In the genomic region with DNA sequence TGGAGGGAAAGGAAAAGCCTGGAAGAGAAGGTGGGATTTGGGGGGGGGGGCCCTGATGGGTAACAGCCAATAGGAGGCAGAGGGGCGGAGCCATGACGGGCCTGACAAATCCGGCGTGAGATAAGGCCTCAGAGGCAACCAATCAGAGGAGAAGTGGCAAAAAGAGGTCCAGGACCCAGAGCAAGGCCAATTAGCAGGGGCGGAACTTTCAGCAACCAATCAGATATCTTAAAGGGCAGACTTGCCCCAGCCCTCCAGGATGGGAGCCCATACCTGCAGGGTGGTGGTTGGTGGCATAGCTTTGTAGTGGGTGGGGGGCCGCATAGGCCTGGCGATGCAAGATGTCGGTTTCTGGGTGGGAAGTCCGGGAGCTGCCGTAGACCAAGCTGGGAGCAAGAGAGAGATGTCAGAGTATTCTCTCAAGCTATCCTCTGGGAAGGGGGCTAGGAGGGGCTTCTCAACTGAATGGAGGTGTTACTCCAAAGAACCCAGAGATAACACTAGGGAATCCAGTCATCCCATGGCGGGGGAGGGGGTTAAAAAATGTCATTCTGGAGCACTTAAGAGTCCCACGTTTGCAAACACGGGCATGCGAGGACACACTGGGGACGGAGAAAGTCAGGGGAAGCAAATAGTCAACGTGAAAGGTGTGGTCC, we compare ENCODE assay signal across 8 mouse cellular contexts. TPM values are rescaled to one million over a fixed set of nuclear protein-coding genes. Genes with fewer than 3 reads are reported as not detected.
DNase-seq lines count a peak whose midpoint lies in the region; ATAC-seq and TF ChIP-seq lines count a peak whose summit lies in the region.

No protein-coding gene starts in this region.

- WGBS in forebrain, embryonic 13.5 days: 1% methylated on average over 16 of the region's 16 CpGs
- WGBS in heart, embryonic 16.5 days: 9% methylated on average over 16 of the region's 16 CpGs
- 21% methylated on average over 16 of the region's 16 CpGs for WGBS in liver, embryonic 16.5 days (ENCODE audit: insufficient replicate concordance)
- 6% methylated on average over 16 of the region's 16 CpGs for WGBS in olfactory bulb, adult 2 months

- H3K4me2 ChIP-seq in forebrain, embryonic 13.5 days: peak overlapping the region; percentile 97
- peak overlapping the region; percentile 98 for H3K4me2 ChIP-seq in heart, embryonic 16.5 days (ENCODE audit: low read depth, low read length)
- H3K4me2 ChIP-seq in liver, embryonic 16.5 days (ENCODE audit: low read depth, low read length): peak overlapping the region; percentile 99

- peak overlapping the region; percentile 93 for H3K4me3 ChIP-seq in forebrain, embryonic 13.5 days
- H3K4me3 ChIP-seq in heart, embryonic 16.5 days (ENCODE audit: low read length): peak overlapping the region; percentile 96
- H3K4me3 ChIP-seq in liver, embryonic 16.5 days (ENCODE audit: low read depth, low read length): peak overlapping the region; percentile 78
- H3K4me3 ChIP-seq in olfactory bulb, adult 2 months (ENCODE audit: insufficient read depth, low read depth, low read length): peak overlapping the region; percentile 95

- ATAC-seq in forebrain, embryonic 13.5 days: peak; percentile 57
- ATAC-seq in heart, embryonic 16.5 days (replicated peaks; ENCODE audit: extremely low read depth, insufficient read depth, low FRiP score): no peak; the same call in 1 of the 2 replicates
- ATAC-seq in liver, embryonic 16.5 days (ENCODE audit: low read depth): no peak

- peak; percentile 92 for DNase-seq in MEL-GATA-1-ER (ENCODE audit: extremely low read depth, low read depth)
- peak; percentile 60 for DNase-seq in c-Kit-positive CD71-negative TER-119-negative erythroid progenitor cells, embryonic 14.5 days (ENCODE audit: low read depth)
- peak; percentile 79 to 88 for DNase-seq in kidney, postnatal 25 days
- peak; percentile 83 for DNase-seq in yolk sac, embryonic 10.5 days (ENCODE audit: low spot score)

- H3K4me1 ChIP-seq in forebrain, embryonic 13.5 days: peaks cover 31% of the 10 kb centered on the region
- H3K4me1 ChIP-seq in heart, embryonic 16.5 days (ENCODE audit: control insufficient read depth, insufficient read depth, low read length): peaks cover 17% of the 10 kb centered on the region
- H3K4me1 ChIP-seq in liver, embryonic 16.5 days (ENCODE audit: control insufficient read depth, low read depth, low read length): peaks cover 35% of the 10 kb centered on the region
- peaks cover 33% of the 10 kb centered on the region for H3K4me1 ChIP-seq in olfactory bulb, adult 2 months (ENCODE audit: control insufficient read depth, insufficient read depth, low read length)

- TF ChIP-seq CTCF in olfactory bulb, adult 2 months (IDR thresholded peaks at IDR 0.05; ENCODE audit: insufficient read depth, low read depth, low read length): no peak

- H3K9ac ChIP-seq in forebrain, embryonic 13.5 days: peak overlapping the region; percentile 93
- H3K9ac ChIP-seq in heart, embryonic 16.5 days (ENCODE audit: low read length): peak overlapping the region; percentile 97
- H3K9ac ChIP-seq in liver, embryonic 16.5 days (ENCODE audit: low read depth, low read length): no peak overlapping the region

- no peaks in the 10 kb centered on the region for H3K9me3 ChIP-seq in forebrain, embryonic 13.5 days (replicated peaks)
- no peaks in the 10 kb centered on the region for H3K9me3 ChIP-seq in heart, embryonic 16.5 days (replicated peaks; ENCODE audit: control insufficient read depth, low read length)
- H3K9me3 ChIP-seq in liver, embryonic 16.5 days (replicated peaks; ENCODE audit: control insufficient read depth, low read length): no peaks in the 10 kb centered on the region

- H3K36me3 ChIP-seq in forebrain, embryonic 13.5 days (ENCODE audit: poor library complexity, severe bottlenecking): peaks cover 43% of the 10 kb centered on the region
- H3K36me3 ChIP-seq in heart, embryonic 16.5 days (ENCODE audit: control insufficient read depth, insufficient read depth): peaks cover 41% of the 10 kb centered on the region
- H3K36me3 ChIP-seq in liver, embryonic 16.5 days (ENCODE audit: control insufficient read depth, insufficient read depth): peaks cover 8% of the 10 kb centered on the region

- peak overlapping the region; percentile 100 for H3K27ac ChIP-seq in forebrain, embryonic 13.5 days
- H3K27ac ChIP-seq in heart, embryonic 16.5 days (ENCODE audit: low read length): peak overlapping the region; percentile 98
- peak overlapping the region; percentile 3; the same call in 1 of the 2 replicates for H3K27ac ChIP-seq in liver, embryonic 16.5 days (ENCODE audit: low read length)
- H3K27ac ChIP-seq in olfactory bulb, adult 2 months (ENCODE audit: insufficient read depth, low read depth, low read length): no peak overlapping the region; the same call in 1 of the 2 replicates

- no peak for TF ChIP-seq POLR2A in olfactory bulb, adult 2 months (IDR thresholded peaks at IDR 0.05; ENCODE audit: insufficient read depth, low read depth, low read length)

- no peaks in the 10 kb centered on the region for H3K27me3 ChIP-seq in forebrain, embryonic 13.5 days
- no peaks in the 10 kb centered on the region for H3K27me3 ChIP-seq in heart, embryonic 16.5 days (ENCODE audit: control insufficient read depth, insufficient read depth, low read length)
- no peaks in the 10 kb centered on the region for H3K27me3 ChIP-seq in liver, embryonic 16.5 days (ENCODE audit: control insufficient read depth, insufficient read depth, low read depth, low read length)

RNA-seq across cellular contexts. Expression of gene Prr12, which starts 1.6 kb away (rescaled TPM):
- polyA plus RNA-seq in forebrain, embryonic 13.5 days (2015; fragmentation: Nextera tagmentation; extraction: Ambion mirVana): 14.9 and 17.2 TPM in 2 replicates
- polyA plus RNA-seq in heart, embryonic 16.5 days (2015; fragmentation: Nextera tagmentation; extraction: Ambion mirVana): 5.6 and 7.3 TPM in 2 replicates
- 1.9 and 2.0 TPM in 2 replicates for polyA plus RNA-seq in liver, embryonic 16.5 days (2015; fragmentation: Nextera tagmentation; extraction: Ambion mirVana)
- not detected in 2 replicates for polyA plus RNA-seq in olfactory bulb, adult 2 months (2012; ENCODE audit: insufficient read depth, insufficient read length, low replicate concordance, missing spikeins)

RNA-seq across cellular contexts. Expression of gene Nosip, which starts 11.2 kb away (rescaled TPM):
- 52.7 and 58.5 TPM in 2 replicates for polyA plus RNA-seq in forebrain, embryonic 13.5 days (2015; fragmentation: Nextera tagmentation; extraction: Ambion mirVana)
- 53.8 and 55.9 TPM in 2 replicates for polyA plus RNA-seq in heart, embryonic 16.5 days (2015; fragmentation: Nextera tagmentation; extraction: Ambion mirVana)
- polyA plus RNA-seq in liver, embryonic 16.5 days (2015; fragmentation: Nextera tagmentation; extraction: Ambion mirVana): 23.4 and 23.8 TPM in 2 replicates
- not detected in 2 replicates for polyA plus RNA-seq in olfactory bulb, adult 2 months (2012; ENCODE audit: insufficient read depth, insufficient read length, low replicate concordance, missing spikeins)

RNA-seq across cellular contexts. Expression of gene Prrg2, which starts 11.4 kb away (rescaled TPM):
- polyA plus RNA-seq in forebrain, embryonic 13.5 days (2015; fragmentation: Nextera tagmentation; extraction: Ambion mirVana): 14.7 and 14.8 TPM in 2 replicates
- polyA plus RNA-seq in heart, embryonic 16.5 days (2015; fragmentation: Nextera tagmentation; extraction: Ambion mirVana): 12.9 and 16.6 TPM in 2 replicates
- polyA plus RNA-seq in liver, embryonic 16.5 days (2015; fragmentation: Nextera tagmentation; extraction: Ambion mirVana): 9.7 and 10.5 TPM in 2 replicates
- polyA plus RNA-seq in olfactory bulb, adult 2 months (2012; ENCODE audit: insufficient read depth, insufficient read length, low replicate concordance, missing spikeins): not detected in 2 replicates

RNA-seq across cellular contexts. Expression of gene Rras, which starts 33.3 kb away (rescaled TPM):
- polyA plus RNA-seq in forebrain, embryonic 13.5 days (2015; fragmentation: Nextera tagmentation; extraction: Ambion mirVana): 9.4 and 10.2 TPM in 2 replicates
- polyA plus RNA-seq in heart, embryonic 16.5 days (2015; fragmentation: Nextera tagmentation; extraction: Ambion mirVana): 74.8 and 85.0 TPM in 2 replicates
- 20.9 and 23.2 TPM in 2 replicates for polyA plus RNA-seq in liver, embryonic 16.5 days (2015; fragmentation: Nextera tagmentation; extraction: Ambion mirVana)
- not detected in 2 replicates for polyA plus RNA-seq in olfactory bulb, adult 2 months (2012; ENCODE audit: insufficient read depth, insufficient read length, low replicate concordance, missing spikeins)

RNA-seq across cellular contexts. Expression of gene Scaf1, which starts 34.9 kb away (rescaled TPM):
- polyA plus RNA-seq in forebrain, embryonic 13.5 days (2015; fragmentation: Nextera tagmentation; extraction: Ambion mirVana): 35.8 and 38.9 TPM in 2 replicates
- polyA plus RNA-seq in heart, embryonic 16.5 days (2015; fragmentation: Nextera tagmentation; extraction: Ambion mirVana): 22.7 and 26.4 TPM in 2 replicates
- polyA plus RNA-seq in liver, embryonic 16.5 days (2015; fragmentation: Nextera tagmentation; extraction: Ambion mirVana): 9.8 and 9.9 TPM in 2 replicates
- not detected in 2 replicates for polyA plus RNA-seq in olfactory bulb, adult 2 months (2012; ENCODE audit: insufficient read depth, insufficient read length, low replicate concordance, missing spikeins)

Comparison
In these comparisons a context has a peak if more than half of its experiments do, and no peak if none do; other contexts are left out.
1. RNA of gene Prrg2, which starts 11.4 kb away (polyA plus RNA-seq): 14.7 to 14.8 TPM in forebrain, embryonic 13.5 days, 12.9 to 16.6 TPM in heart, embryonic 16.5 days and 9.7 to 10.5 TPM in liver, embryonic 16.5 days; not detected in olfactory bulb, adult 2 months; every median in the first group is over 10 times any median in the second.
2. Peak in every context shown above with its lines, with median percentiles within 50 percentile points of each other: DNase-seq, H3K4me2 ChIP-seq and H3K4me3 ChIP-seq.